Mouse (Mus musculus) bone marrow macrophage, adult 2 months (primary cell): ENCODE results near the gene Pou2af1. TPM values are rescaled to one million over a fixed set of nuclear protein-coding genes. Genes with fewer than 3 reads are reported as not detected.

Experiments used
- H3K27ac ChIP-seq: 2 replicates; pipeline ENCODE4 v1.5.1; 2012; ENCODE audit warnings: low read depth, low read length; ENCODE audit not compliant: insufficient read depth
- H3K4me1 ChIP-seq: 2 replicates; pipeline ENCODE4 v1.6.1; 2012; ENCODE audit warnings: low read length; ENCODE audit not compliant: control insufficient read depth, insufficient read depth
- H3K4me3 ChIP-seq: 2 replicates; pipeline ENCODE4 v1.5.1; 2012; ENCODE audit warnings: mild to moderate bottlenecking, low read length, moderate library complexity; ENCODE audit not compliant: insufficient read depth
- CTCF ChIP-seq: IDR thresholded peaks from 2 replicates; pipeline ENCODE4 v1.5.1; 2012; ENCODE audit warnings: low read depth, mild to moderate bottlenecking, low read length, moderate library complexity
- POLR2A ChIP-seq: IDR thresholded peaks from 2 replicates; pipeline ENCODE4 v1.6.1; 2012; ENCODE audit warnings: mild to moderate bottlenecking, low read depth, low read length, borderline replicate concordance
- polyA plus RNA-seq: library from polyadenylated mRNA; stranded (reverse); fragments of >200 nt; gene quantifications from 2 replicates; pipeline ENCODE4 v1.2.4, GENCODE M21; 2012; ENCODE audit not compliant: missing spikeins, insufficient read depth, insufficient read length

The Pou2af1 gene
- polyA plus RNA-seq, 1 experiment, result not detected

- no peak overlapping the region for H3K4me3 ChIP-seq
- TF ChIP-seq CTCF (no peak), POLR2A (no peak)
- H3K27ac ChIP-seq, result no peak overlapping the region
- H3K4me1 ChIP-seq, result no peaks in the 10 kb centered on the region
Measured at GRCm38 (mm10) chr9:51178297-51178696, 35.2 kb upstream of the Pou2af1 start.

- Histone ChIP-seq H3K27ac (no peak overlapping the region), H3K4me1 (no peaks in the 10 kb centered on the region), H3K4me3 (no peak overlapping the region)
- TF ChIP-seq CTCF (no peak), POLR2A (no peak)
Measured at GRCm38 (mm10) chr9:51180621-51181020, 32.9 kb upstream of the Pou2af1 start.

- H3K4me1 ChIP-seq, result no peaks in the 10 kb centered on the region
- no peak overlapping the region for H3K4me3 ChIP-seq
- TF ChIP-seq CTCF, result no peak
- TF ChIP-seq POLR2A, result no peak
- no peak overlapping the region for H3K27ac ChIP-seq
Measured at GRCm38 (mm10) chr9:51182716-51183710, 30.5 kb upstream of the Pou2af1 start.

- Histone ChIP-seq H3K27ac (no peak overlapping the region), H3K4me3 (no peak overlapping the region), H3K4me1 (no peaks in the 10 kb centered on the region)
- TF ChIP-seq POLR2A (no peak), CTCF (no peak)
Measured at GRCm38 (mm10) chr9:51185386-51185785, 28.1 kb upstream of the Pou2af1 start.

- Histone ChIP-seq H3K4me1 (no peaks in the 10 kb centered on the region), H3K4me3 (no peak overlapping the region), H3K27ac (no peak overlapping the region)
- no peak for TF ChIP-seq POLR2A
- TF ChIP-seq CTCF, result no peak
Measured at GRCm38 (mm10) chr9:51185871-51186270, 27.6 kb upstream of the Pou2af1 start.

GRCm38 (mm10) chr9:51190655-51191054, 22.9 kb upstream of the Pou2af1 start:
- no peak overlapping the region for H3K4me3 ChIP-seq
- TF ChIP-seq POLR2A, result no peak
- no peak for TF ChIP-seq CTCF
- no peak overlapping the region for H3K27ac ChIP-seq
- no peaks in the 10 kb centered on the region for H3K4me1 ChIP-seq

GRCm38 (mm10) chr9:51194790-51195189, 18.7 kb upstream of the Pou2af1 start:
- TF ChIP-seq CTCF (no peak), POLR2A (no peak)
- no peak overlapping the region for H3K27ac ChIP-seq
- no peak overlapping the region for H3K4me3 ChIP-seq
- H3K4me1 ChIP-seq, result no peaks in the 10 kb centered on the region

GRCm38 (mm10) chr9:51208974-51209332, 4.6 kb upstream of the Pou2af1 start:
- no peaks in the 10 kb centered on the region for H3K4me1 ChIP-seq
- no peak for TF ChIP-seq CTCF
- H3K4me3 ChIP-seq, result no peak overlapping the region
- H3K27ac ChIP-seq, result no peak overlapping the region

- Histone ChIP-seq H3K27ac (no peak overlapping the region), H3K4me1 (no peaks in the 10 kb centered on the region), H3K4me3 (no peak overlapping the region)
- TF ChIP-seq CTCF (no peak), POLR2A (no peak)
Measured at GRCm38 (mm10) chr9:51211191-51211590, 2.3 kb upstream of the Pou2af1 start.

GRCm38 (mm10) chr9:51213729-51214237, 275 bp downstream of the Pou2af1 start:
- Histone ChIP-seq H3K4me3 (no peak overlapping the region), H3K27ac (no peak overlapping the region), H3K4me1 (no peaks in the 10 kb centered on the region)
- no peak for TF ChIP-seq CTCF
- TF ChIP-seq POLR2A, result no peak
